Mouse (Mus musculus) intestine, postnatal 0 days (tissue): ENCODE measurements around the gene Cdh24. TPM values are rescaled to one million over a fixed set of nuclear protein-coding genes. Genes with fewer than 3 reads are reported as not detected.
A peak's percentile ranks its signal among the peaks of the same experiment; 100 is the strongest.

Experiments used
- ATAC-seq: fragments of 200-750 bp; cut with Nextera tagmentation; 2 replicates; pipeline ENCODE4 v1.8.0; 2017; ENCODE audit warnings: mild to moderate bottlenecking, moderate TSS enrichment, moderate library complexity
- H3K27ac ChIP-seq: fragments of 300-500 bp; sonication (generic); 2 replicates; pipeline ENCODE4 v1.5.1; 2014; ENCODE audit warnings: mild to moderate bottlenecking, low read depth, low read length, moderate library complexity
- H3K27me3 ChIP-seq: fragments of 300-500 bp; sonication (generic); replicated peaks from 2 replicates; pipeline ENCODE4 v1.6.1; 2014; ENCODE audit warnings: low read length, mixed read lengths; ENCODE audit not compliant: control insufficient read depth, insufficient read depth
- H3K36me3 ChIP-seq: fragments of 300-500 bp; sonication (generic); 2 replicates; pipeline ENCODE4 v1.6.1; 2014; ENCODE audit warnings: mild to moderate bottlenecking, moderate library complexity; ENCODE audit not compliant: control insufficient read depth, insufficient read depth
- H3K4me1 ChIP-seq: fragments of 300-500 bp; sonication (generic); replicated peaks from 2 replicates; pipeline ENCODE4 v1.6.1; 2014; ENCODE audit warnings: antibody characterized with exemption, low read length, mixed read lengths; ENCODE audit not compliant: control insufficient read depth, insufficient read depth
- H3K4me2 ChIP-seq: fragments of 300-500 bp; sonication (generic); replicated peaks from 2 replicates; pipeline ENCODE4 v1.6.1; 2014; ENCODE audit warnings: low read depth, mild to moderate bottlenecking, moderate library complexity
- H3K4me3 ChIP-seq: fragments of 300-500 bp; sonication (generic); 2 replicates; pipeline ENCODE4 v1.5.1; 2014; ENCODE audit warnings: low read depth, low read length
- H3K9ac ChIP-seq: fragments of 300-500 bp; sonication (generic); 2 replicates; pipeline ENCODE4 v1.6.1; 2014; ENCODE audit warnings: mild to moderate bottlenecking, low read depth, low read length
- H3K9me3 ChIP-seq: fragments of 300-500 bp; sonication (generic); 2 replicates; pipeline ENCODE4 v1.6.1; 2016; ENCODE audit warnings: mixed run types; ENCODE audit not compliant: control insufficient read depth
- CTCF ChIP-seq: sonication (generic); IDR thresholded peaks from 2 replicates; pipeline ENCODE4 v1.5.1; 2016; ENCODE audit warnings: low read depth, mild to moderate bottlenecking, control low read depth, antibody characterized with exemption, moderate library complexity
- WGBS: fragments of 180-500 bp; shearing (Covaris S2); extraction: QIAGEN DNeasy Blood & Tissue Kit; methylation state at CpG from one replicate; pipeline ENCODE4 v1.1.7; 2014; 5-methylcytosine and 5-hydroxymethylcytosine counted together
- polyA plus RNA-seq: library from polyadenylated mRNA; unstranded; fragments of >200 nt; fragmentation: Nextera tagmentation; extraction: Ambion mirVana; gene quantifications from 2 replicates; pipeline ENCODE4 v1.2.1, GENCODE M21; 2015

Cdh24 gene
- 0.47 and 0.63 TPM in 2 replicates for polyA plus RNA-seq

DNA sequence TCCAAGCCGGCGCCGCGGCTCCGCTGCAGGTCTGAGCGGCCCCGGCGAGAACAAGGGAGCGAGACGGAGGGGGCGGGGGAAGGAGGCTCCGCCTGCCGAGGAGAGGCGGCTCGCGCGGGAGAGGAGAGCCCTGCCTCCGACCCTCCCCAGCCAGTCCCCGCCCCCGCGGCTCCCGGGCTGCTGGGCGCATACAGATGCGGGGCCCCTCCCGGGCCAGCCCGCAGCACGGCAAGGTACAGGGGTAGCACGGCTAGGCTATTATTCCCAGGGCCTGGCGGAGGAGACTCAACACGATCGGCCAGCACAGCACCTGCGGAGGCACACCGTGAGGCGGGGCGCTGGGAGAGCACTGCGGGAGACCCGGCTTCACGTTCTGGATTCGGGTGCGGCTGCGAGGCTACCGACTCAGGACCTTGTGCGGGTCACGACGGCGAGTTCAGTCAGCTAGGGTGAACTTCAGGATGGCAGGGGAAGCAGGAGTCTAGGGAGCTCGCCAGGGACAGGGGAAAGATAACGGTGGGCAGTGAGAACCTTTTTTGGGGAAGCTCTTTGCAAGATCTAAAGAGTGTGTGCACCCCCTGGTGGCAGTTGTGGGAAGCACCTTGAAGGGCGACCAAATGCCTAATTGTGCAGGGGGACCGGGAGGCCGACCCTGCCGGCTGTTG lies at the start of gene Cdh24:
Cdh24 (minus strand) TSS at position 60 of the 665 bp plus-strand sequence.
- Histone ChIP-seq H3K4me2 (peak within 1 kb of the TSS; percentile 99), H3K27me3 (no peaks in the 10 kb centered on the region), H3K4me1 (no peaks in the 10 kb centered on the region; the same call in 1 of the 2 replicates), H3K27ac (peak within 1 kb of the TSS; percentile 50; the same call in 1 of the 2 replicates), H3K36me3 (peaks cover 44% of the 10 kb centered on the region), H3K4me3 (peak within 1 kb of the TSS; percentile 68), H3K9ac (peak within 1 kb of the TSS; percentile 71), H3K9me3 (no peaks in the 10 kb centered on the region)
- under 1% methylated on average over 52 of the region's 52 CpGs for WGBS
- peak; percentile 87 for ATAC-seq
- peak; percentile 92 for TF ChIP-seq CTCF

DNA sequence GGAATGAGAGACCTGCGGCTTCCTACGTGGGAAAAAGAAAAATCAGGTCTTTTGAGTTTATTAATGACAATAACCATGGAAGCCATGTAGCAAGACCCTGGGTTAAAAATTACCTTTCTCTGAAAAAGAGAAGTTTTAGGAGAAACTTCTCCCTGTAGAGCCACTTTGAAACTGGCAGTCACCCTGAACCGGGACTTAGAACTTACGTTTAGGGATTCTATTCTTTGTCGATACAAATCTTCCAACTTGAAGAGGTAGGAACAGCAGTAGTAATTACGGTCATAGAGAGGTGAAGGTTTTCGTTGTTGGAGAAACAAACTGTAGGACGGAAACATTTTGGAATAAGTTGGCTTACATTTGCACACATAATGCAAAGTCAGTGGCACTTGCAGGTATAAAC lies 46.1 kb upstream of the Cdh24 start:
- 1% methylated on average over 8 of the region's 8 CpGs for WGBS
- Histone ChIP-seq H3K4me3 (peak overlapping the region; percentile 70), H3K4me2 (peak overlapping the region; percentile 66), H3K9ac (peak overlapping the region; percentile 71), H3K36me3 (peaks cover 27% of the 10 kb centered on the region), H3K4me1 (peaks cover 6% of the 10 kb centered on the region), H3K27me3 (no peaks in the 10 kb centered on the region), H3K9me3 (no peaks in the 10 kb centered on the region), H3K27ac (peak overlapping the region; percentile 70)
- no peak for TF ChIP-seq CTCF
- no peak for ATAC-seq

GRCm38 (mm10) chr14:54686522-54687143 lies 45.5 kb upstream of the Cdh24 start, which contains the start of gene Acin1:
Acin1 (minus strand) TSS chr14:54686931.
- Histone ChIP-seq H3K4me2 (peak within 1 kb of the TSS; percentile 72), H3K27me3 (no peaks in the 10 kb centered on the region), H3K27ac (peak within 1 kb of the TSS; percentile 92), H3K4me1 (peaks cover 6% of the 10 kb centered on the region), H3K9me3 (no peaks in the 10 kb centered on the region), H3K9ac (peak within 1 kb of the TSS; percentile 75), H3K36me3 (peaks cover 33% of the 10 kb centered on the region), H3K4me3 (peak within 1 kb of the TSS; percentile 70)
- WGBS: under 1% methylated on average over 44 of the region's 44 CpGs
- peak; percentile 97 for ATAC-seq
- no peak for TF ChIP-seq CTCF

DNA sequence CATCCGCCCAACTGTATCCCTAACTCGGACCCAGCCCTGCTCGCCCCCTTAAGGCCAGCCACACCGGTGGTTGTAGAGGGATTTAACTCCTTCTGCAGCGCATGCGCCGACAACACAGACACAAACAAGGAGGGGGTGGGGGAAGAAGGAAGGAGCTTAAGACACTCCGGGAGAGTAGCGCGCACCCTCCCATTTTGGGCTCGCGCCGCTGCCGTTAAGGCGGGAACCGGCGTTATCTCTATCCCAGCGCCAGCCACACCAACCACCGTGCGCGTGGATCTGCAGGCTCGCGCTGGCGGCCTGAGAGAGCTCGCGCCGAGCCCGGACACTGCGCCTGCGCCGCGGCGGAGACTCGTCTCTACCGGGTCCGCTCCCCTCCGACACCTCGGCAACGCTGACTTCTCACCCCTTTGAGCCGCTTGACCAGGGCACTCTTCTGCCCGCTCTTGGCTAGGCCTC lies 44.9 kb upstream of the Cdh24 start, which contains the start of gene 1700123O20Rik:
1700123O20Rik (plus strand) TSS at position 154 of the 459 bp plus-strand sequence.
- H3K4me2 ChIP-seq: peak within 1 kb of the TSS; percentile 72
- peaks cover 6% of the 10 kb centered on the region for H3K4me1 ChIP-seq
- under 1% methylated on average over 41 of the region's 41 CpGs for WGBS
- no peaks in the 10 kb centered on the region for H3K27me3 ChIP-seq
- H3K9me3 ChIP-seq: no peaks in the 10 kb centered on the region
- H3K36me3 ChIP-seq: peaks cover 33% of the 10 kb centered on the region
- H3K9ac ChIP-seq: peak within 1 kb of the TSS; percentile 75
- H3K4me3 ChIP-seq: peak within 1 kb of the TSS; percentile 70
- H3K27ac ChIP-seq: peak within 1 kb of the TSS; percentile 92
- peak; percentile 73 for ATAC-seq
- peak; percentile 61 for TF ChIP-seq CTCF

- peaks cover 6% of the 10 kb centered on the region for H3K4me1 ChIP-seq
- H3K27me3 ChIP-seq: no peaks in the 10 kb centered on the region
- H3K27ac ChIP-seq: no peak overlapping the region
- no peaks in the 10 kb centered on the region for H3K9me3 ChIP-seq
- peak overlapping the region; percentile 72 for H3K4me2 ChIP-seq
- 6% methylated on average over 8 of the region's 8 CpGs for WGBS
- peak overlapping the region; percentile 75 for H3K9ac ChIP-seq
- peak overlapping the region; percentile 70 for H3K4me3 ChIP-seq
- no peak for ATAC-seq
- peaks cover 27% of the 10 kb centered on the region for H3K36me3 ChIP-seq
- no peak for TF ChIP-seq CTCF
Measured at GRCm38 (mm10) chr14:54685471-54685870, 44.3 kb upstream of the Cdh24 start.

GRCm38 (mm10) chr14:54682396-54682795 lies 41.2 kb upstream of the Cdh24 start:
- Histone ChIP-seq H3K27me3 (no peaks in the 10 kb centered on the region), H3K4me3 (no peak overlapping the region), H3K9me3 (no peaks in the 10 kb centered on the region), H3K9ac (no peak overlapping the region), H3K4me2 (no peak overlapping the region), H3K36me3 (peaks cover 37% of the 10 kb centered on the region), H3K4me1 (no peaks in the 10 kb centered on the region), H3K27ac (no peak overlapping the region)
- WGBS: 84% methylated on average over 3 of the region's 3 CpGs
- TF ChIP-seq CTCF: no peak
- ATAC-seq: no peak
